Mouse (Mus musculus): ENCODE measurements around the gene D630003M21Rik.

Gene D630003M21Rik

GRCm38 (mm10) chr2:158138778-158139177 is 90.2 kb downstream of the D630003M21Rik start:
- DNase-seq: no peak

DNA sequence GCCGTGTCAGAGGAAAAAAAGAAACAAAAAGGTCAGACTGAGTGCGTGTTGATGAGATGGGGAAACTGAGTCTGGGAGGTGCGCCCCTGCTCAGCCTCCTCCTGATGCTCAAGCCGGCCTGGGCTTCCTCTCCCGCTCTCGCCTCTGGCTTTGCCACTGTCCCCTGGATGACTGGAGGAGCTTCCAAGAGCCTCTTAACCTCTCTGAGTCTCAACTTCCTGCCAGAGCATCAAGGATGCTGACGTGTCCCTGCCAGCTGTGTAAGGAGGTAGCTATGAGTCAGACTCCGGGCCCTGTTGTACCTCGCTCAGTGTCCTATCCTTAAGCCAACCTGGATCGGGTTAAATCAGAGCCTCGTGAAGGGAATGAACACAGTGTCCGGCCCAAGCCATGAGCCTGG is 91.3 kb downstream of the D630003M21Rik start:
- DNase-seq: no peak

- DNase-seq: no peak
Measured at GRCm38 (mm10) chr2:158136205-158136604, 92.8 kb downstream of the D630003M21Rik start.

DNA sequence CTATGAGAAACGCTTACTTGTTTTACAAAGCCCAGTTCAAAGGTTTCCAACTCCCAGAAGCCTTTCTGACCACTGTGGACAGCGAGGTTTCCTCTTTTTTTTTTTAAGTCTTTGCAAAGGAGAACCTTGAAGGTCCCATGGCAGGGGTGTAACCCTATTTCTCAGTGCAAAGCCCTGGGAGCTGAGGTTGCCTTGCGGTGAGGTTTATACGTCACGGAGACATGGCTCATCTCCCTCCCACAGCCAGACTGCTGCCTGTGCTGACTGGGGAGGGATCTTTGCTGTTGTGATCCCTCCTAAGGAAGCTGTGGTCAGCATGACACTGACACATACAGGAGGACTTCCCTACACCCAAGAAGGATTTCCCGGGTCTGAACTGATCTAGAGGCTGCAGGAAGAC is 96.0 kb downstream of the D630003M21Rik start:
- no peak for DNase-seq

Measured in cerebellum, postnatal 10 days (tissue).